Mouse (Mus musculus): ENCODE data around the gene Gm29776.

Gm29776 gene

GRCm38 (mm10) chr14:54698733-54699132 is at the start of gene Gm29776:
Gm29776 (minus strand) TSS chr14:54698833.
- no peak for TF ChIP-seq GATA4 (IDR thresholded peaks at IDR 0.05; ENCODE audit: insufficient replicate concordance, low read length)

- TF ChIP-seq GATA4 (IDR thresholded peaks at IDR 0.05; ENCODE audit: insufficient replicate concordance, low read length) = no peak
These were observed 47.4 kb upstream of the Gm29776 start for GRCm38 (mm10) chr14:54746038-54746437.

DNA sequence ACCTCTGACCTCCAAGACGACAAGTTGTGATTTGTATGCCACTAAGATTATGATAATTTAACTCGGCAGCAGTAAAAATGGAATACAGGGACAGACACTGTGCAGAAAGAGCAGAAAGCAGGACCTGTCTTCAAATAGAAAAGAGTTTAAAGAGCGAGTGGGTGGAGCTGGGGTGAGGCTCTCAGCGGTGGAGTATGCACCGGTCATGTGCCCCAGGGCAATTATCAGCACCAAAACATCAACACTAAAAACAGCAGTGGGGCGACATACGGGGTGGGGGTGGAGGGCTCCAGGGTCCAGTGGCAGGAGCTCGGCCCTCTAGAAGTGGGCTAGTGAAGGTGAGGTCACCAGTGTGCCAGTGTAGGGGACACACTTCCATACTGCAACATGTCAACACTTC is 45.8 kb upstream of the Gm29776 start:
- TF ChIP-seq GATA4 (IDR thresholded peaks at IDR 0.05; ENCODE audit: insufficient replicate concordance, low read length) = no peak

- no peak for TF ChIP-seq GATA4 (IDR thresholded peaks at IDR 0.05; ENCODE audit: insufficient replicate concordance, low read length)
These were observed 43.7 kb upstream of the Gm29776 start for GRCm38 (mm10) chr14:54742375-54742774.

DNA sequence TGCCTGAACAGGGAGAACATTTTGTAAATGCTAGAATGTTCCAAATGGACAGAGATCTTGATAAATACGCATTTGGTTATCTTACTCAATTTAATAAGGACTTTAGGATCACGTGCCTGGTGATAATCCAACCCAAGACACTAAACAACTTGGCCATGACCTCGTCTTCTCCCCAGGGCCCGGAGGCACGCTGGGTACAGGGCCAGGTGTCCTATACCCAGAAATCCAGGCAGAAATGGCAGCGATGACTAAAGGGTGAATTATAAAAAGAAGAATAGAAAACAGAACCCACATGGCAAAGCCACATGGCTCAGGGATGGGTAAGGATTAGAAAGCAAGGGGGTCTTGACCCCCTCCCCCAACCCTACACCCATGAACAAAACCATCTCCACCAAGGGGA is 43.1 kb upstream of the Gm29776 start:
- no peak for TF ChIP-seq GATA4 (IDR thresholded peaks at IDR 0.05; ENCODE audit: insufficient replicate concordance, low read length)

DNA sequence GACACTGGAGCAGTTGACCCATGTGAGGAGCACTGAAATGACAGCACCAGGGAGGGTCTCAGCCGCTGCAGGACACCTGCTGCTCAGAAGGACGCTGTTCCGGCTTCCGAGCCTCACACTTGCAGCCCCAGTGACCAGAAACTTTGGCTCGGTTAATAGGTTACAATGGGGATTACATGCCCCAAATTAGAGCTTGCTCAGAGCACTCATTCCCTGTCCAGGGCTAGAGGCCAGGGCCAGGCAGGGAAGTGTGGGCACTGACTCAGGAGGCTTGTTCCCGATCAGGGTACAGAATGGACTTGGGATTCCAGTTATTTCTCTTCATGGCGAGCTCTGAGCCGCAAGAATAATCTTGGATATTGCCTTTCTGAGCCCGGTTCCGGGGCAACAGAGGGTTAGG is 39.0 kb upstream of the Gm29776 start:
- TF ChIP-seq GATA4 (IDR thresholded peaks at IDR 0.05; ENCODE audit: insufficient replicate concordance, low read length) = no peak

GRCm38 (mm10) chr14:54736555-54737552 is 38.2 kb upstream of the Gm29776 start:
- TF ChIP-seq GATA4 (IDR thresholded peaks at IDR 0.05; ENCODE audit: insufficient replicate concordance, low read length) = no peak

- no peak for TF ChIP-seq GATA4 (IDR thresholded peaks at IDR 0.05; ENCODE audit: insufficient replicate concordance, low read length)
These were observed 36.6 kb upstream of the Gm29776 start for GRCm38 (mm10) chr14:54735221-54735620.

GRCm38 (mm10) chr14:54734004-54734403 is 35.4 kb upstream of the Gm29776 start:
- TF ChIP-seq GATA4 (IDR thresholded peaks at IDR 0.05; ENCODE audit: insufficient replicate concordance, low read length) = no peak

GRCm38 (mm10) chr14:54732206-54732605 is 33.6 kb upstream of the Gm29776 start:
- TF ChIP-seq GATA4 (IDR thresholded peaks at IDR 0.05; ENCODE audit: insufficient replicate concordance, low read length) = no peak

DNA sequence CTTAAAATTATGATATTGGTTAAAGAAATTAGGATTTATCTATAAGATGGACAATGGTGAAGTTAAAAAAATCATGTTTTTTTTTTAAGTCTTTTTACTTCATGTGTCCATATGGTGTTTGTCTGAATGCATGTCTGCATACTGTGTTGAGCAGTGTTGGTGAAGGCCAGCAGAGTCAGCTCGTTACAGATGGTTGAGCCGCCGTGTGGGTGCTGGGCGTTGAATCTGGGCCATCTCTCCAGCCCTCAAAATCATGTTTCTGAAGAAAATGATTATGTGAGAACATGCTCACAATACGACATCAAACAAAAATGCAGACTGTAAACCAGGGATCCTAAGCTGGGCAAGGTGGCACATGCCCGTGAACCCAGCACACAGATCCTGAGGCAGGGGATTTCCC is 31.7 kb upstream of the Gm29776 start:
- no peak for TF ChIP-seq GATA4 (IDR thresholded peaks at IDR 0.05; ENCODE audit: insufficient replicate concordance, low read length)

DNA sequence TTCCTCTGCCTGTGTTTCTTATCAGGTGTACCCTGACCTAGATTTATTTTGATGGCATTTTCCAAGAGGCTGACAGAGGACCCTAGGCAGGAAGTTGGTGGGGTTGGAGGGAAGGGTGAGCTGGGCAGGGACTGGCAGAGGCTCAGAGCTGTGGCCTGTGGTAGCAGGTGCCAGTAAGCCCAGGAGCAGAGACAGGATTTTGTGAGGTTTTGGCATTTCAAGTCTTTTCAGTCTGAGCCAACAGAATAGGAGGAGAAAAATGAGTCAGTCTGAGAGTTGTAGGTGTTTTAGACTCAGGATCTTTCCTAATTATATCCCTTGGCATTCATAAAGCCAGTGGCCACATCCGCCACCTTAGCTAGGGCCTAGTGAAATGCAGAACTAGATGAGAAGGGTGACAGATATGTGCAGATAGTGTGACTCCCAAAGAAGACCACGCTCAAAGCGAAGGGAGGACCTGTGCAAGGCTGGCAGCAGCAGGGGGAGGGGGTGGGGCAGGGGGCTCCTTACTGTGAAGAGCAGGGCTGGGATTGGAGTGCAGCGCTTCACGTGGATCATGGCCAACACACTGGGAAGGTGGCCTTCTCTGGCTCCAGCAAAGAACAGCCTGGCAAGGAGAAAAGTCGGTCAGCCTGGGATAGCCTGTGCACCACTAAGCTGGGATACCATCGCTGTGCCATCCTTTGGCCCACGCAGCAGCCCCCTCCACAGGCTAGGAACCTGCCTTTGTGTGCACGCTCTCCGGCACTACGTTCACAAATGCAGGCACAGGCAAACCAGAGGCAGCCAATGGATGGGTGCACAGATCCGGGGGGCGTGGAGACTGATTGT is 30.4 kb upstream of the Gm29776 start:
- no peak for TF ChIP-seq GATA4 (IDR thresholded peaks at IDR 0.05; ENCODE audit: insufficient replicate concordance, low read length)

- no peak for TF ChIP-seq GATA4 (IDR thresholded peaks at IDR 0.05; ENCODE audit: insufficient replicate concordance, low read length)
These were observed 28.9 kb upstream of the Gm29776 start for GRCm38 (mm10) chr14:54727565-54727964.

- TF ChIP-seq GATA4 (IDR thresholded peaks at IDR 0.05; ENCODE audit: insufficient replicate concordance, low read length) = no peak
These were observed 25.4 kb upstream of the Gm29776 start for GRCm38 (mm10) chr14:54724049-54724448.

GRCm38 (mm10) chr14:54721711-54722110 is 23.1 kb upstream of the Gm29776 start:
- TF ChIP-seq GATA4 (IDR thresholded peaks at IDR 0.05; ENCODE audit: insufficient replicate concordance, low read length) = no peak

Measured in liver, adult (tissue).